ENCODE assay signal across 21 mouse cellular contexts in the genomic region with DNA sequence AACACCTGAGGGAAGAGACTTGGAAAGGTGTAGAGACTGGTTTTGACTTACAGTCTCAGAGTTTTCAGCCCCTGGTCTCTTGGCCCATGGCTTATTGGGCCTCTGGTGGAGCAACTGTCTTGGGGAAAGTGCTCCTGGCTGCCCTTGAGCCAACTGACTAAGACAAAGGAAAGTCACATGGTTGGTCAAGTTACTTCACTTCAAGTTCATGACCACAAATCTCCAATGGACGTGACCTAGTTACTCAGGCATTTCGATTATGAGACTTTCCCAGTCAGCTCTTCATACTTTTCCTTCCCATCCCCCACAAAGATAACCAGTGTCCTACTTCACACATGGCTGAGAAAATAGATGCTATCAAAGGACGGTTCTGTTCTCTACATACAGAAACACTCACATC. TPM values are rescaled to one million over a fixed set of nuclear protein-coding genes. Genes with fewer than 3 reads are reported as not detected.
"Had no signal": no experiment of that assay in that cellular context is flagged by ENCODE, and none has a peak within 500 bp of the region (broad histone marks: within the 10 kb centered on the region; RNA-seq: fewer than 3 reads in every experiment).

No protein-coding gene starts in this region.

- H3K4me1 ChIP-seq: limb, embryonic 12.5 days; liver, embryonic 13.5 days; lung, embryonic 15.5 days; megakaryocyte, embryonic 14.5 days; stomach, embryonic 15.5 days had no signal

- H3K27ac ChIP-seq: layer of hippocampus, adult 2 months; limb, embryonic 12.5 days; liver, embryonic 13.5 days; lung, embryonic 15.5 days; macrophage; stomach, embryonic 15.5 days had no signal

- H3K9ac ChIP-seq: limb, embryonic 12.5 days; liver, embryonic 13.5 days; liver, postnatal 0 days; lung, embryonic 15.5 days; stomach, embryonic 15.5 days had no signal

- H3K4me3 ChIP-seq: layer of hippocampus, adult 2 months; limb, embryonic 12.5 days; liver, embryonic 13.5 days; lung, embryonic 15.5 days; megakaryocyte, embryonic 14.5 days; stomach, embryonic 15.5 days had no signal

- H3K27me3 ChIP-seq: limb, embryonic 12.5 days; liver, embryonic 13.5 days; lung, embryonic 15.5 days; megakaryocyte, embryonic 14.5 days; stomach, embryonic 15.5 days had no signal

- H3K4me2 ChIP-seq: limb, embryonic 12.5 days; liver, embryonic 13.5 days; lung, embryonic 15.5 days; midbrain, embryonic 11.5 days; stomach, embryonic 15.5 days had no signal

- ATAC-seq: liver, postnatal 0 days; midbrain, embryonic 16.5 days had no signal

- H3K9me3 ChIP-seq: liver, embryonic 13.5 days; lung, embryonic 15.5 days; stomach, embryonic 15.5 days had no signal

- H3K36me3 ChIP-seq: limb, embryonic 12.5 days; liver, embryonic 13.5 days; lung, embryonic 15.5 days; stomach, embryonic 15.5 days had no signal

- DNase-seq: kidney, postnatal 10 days; kidney, postnatal 4 days; liver; liver, embryonic 13.5 days; liver, postnatal 0 days; lung, postnatal 14 days; right cerebral cortex, postnatal 4 days; spleen, adult 18-20 months; thymus, postnatal 14 days had no signal

RNA-seq across cellular contexts. Expression of gene Gm12569, which starts 12.5 kb away (rescaled TPM):
- total RNA-seq: layer of hippocampus, adult 2 months; layer of hippocampus, postnatal 10 days; left cerebral cortex, postnatal 36 days had no signal
- polyA plus RNA-seq: kidney, embryonic 14.5 days; limb, embryonic 12.5 days; liver, embryonic 13.5 days; liver, postnatal 0 days; lung, embryonic 15.5 days; macrophage; midbrain, embryonic 11.5 days; midbrain, embryonic 16.5 days; neural tube, embryonic 14.5 days; stomach, embryonic 15.5 days had no signal

RNA-seq across cellular contexts. Expression of gene BC049762, which starts 55.1 kb away (rescaled TPM):
- total RNA-seq: layer of hippocampus, postnatal 10 days; left cerebral cortex, postnatal 36 days had no signal
- polyA plus RNA-seq: lung, embryonic 15.5 days; macrophage had no signal
